ENCODE assay signal across 12 mouse cellular contexts in the genomic region with DNA sequence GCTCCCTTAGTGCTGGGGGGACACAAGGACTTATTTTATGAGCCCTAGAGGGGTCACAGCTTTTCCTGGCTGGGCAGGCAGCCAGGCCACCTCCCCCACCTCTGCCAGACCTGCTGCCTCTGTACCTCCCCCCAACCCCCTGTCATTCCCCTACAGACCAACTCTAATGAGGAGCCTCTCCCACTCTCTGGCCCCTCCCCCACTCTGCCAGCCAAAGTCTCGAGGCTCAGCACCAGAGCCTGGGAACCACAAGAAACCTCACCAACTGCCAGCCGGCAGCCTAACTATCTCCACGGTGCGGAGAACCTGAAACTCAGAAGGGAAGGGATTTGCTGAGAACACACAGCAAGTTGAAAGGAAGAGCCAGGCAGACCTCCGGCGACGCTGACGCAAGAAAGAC. TPM values are rescaled to one million over a fixed set of nuclear protein-coding genes. Genes with fewer than 3 reads are reported as not detected.
DNase-seq lines count a peak whose midpoint lies in the region; ATAC-seq and TF ChIP-seq lines count a peak whose summit lies in the region.
"Had no signal": no experiment of that assay in that cellular context is flagged by ENCODE, and none has a peak within 500 bp of the region (broad histone marks: within the 10 kb centered on the region; RNA-seq: fewer than 3 reads in every experiment).

No protein-coding gene starts in this region.

- H3K36me3 ChIP-seq in embryonic facial prominence, embryonic 12.5 days, result no peaks in the 10 kb centered on the region
- H3K36me3 ChIP-seq in hindbrain, postnatal 0 days (ENCODE audit: insufficient read depth, low read length), result no peaks in the 10 kb centered on the region
- no peaks in the 10 kb centered on the region for H3K36me3 ChIP-seq in midbrain, postnatal 0 days (ENCODE audit: insufficient read depth, low read length)
- H3K36me3 ChIP-seq: G1E had no signal

- no peak overlapping the region for H3K27ac ChIP-seq in embryonic facial prominence, embryonic 12.5 days
- no peak overlapping the region for H3K27ac ChIP-seq in hindbrain, postnatal 0 days
- H3K27ac ChIP-seq in midbrain, postnatal 0 days (ENCODE audit: low read depth, low read length), result no peak overlapping the region

- DNase-seq in kidney, postnatal 4 days, result peak; percentile 59 to 71
- no peak for DNase-seq in kidney, postnatal 25 days
- peak; percentile 5 for DNase-seq in hindbrain, postnatal 0 days (ENCODE audit: low spot score)
- no peak for DNase-seq in midbrain, postnatal 0 days (ENCODE audit: low spot score)
- DNase-seq in MN1 (ENCODE audit: low spot score), result no peak
- DNase-seq in frontal cortex, postnatal 14 days (ENCODE audit: low spot score in 2 of 2), result no peak
- DNase-seq in left cerebral cortex, adult 11 months (ENCODE audit: low spot score), result no peak
- DNase-seq: cerebellum, adult 18-20 months; kidney, adult 9 months had no signal

- H3K4me1 ChIP-seq in embryonic facial prominence, embryonic 12.5 days, result peaks cover 46% of the 10 kb centered on the region
- no peaks in the 10 kb centered on the region for H3K4me1 ChIP-seq in hindbrain, postnatal 0 days (ENCODE audit: insufficient read depth, low read length)
- peaks cover 3% of the 10 kb centered on the region; the same call in 1 of the 2 replicates for H3K4me1 ChIP-seq in midbrain, postnatal 0 days (ENCODE audit: insufficient read depth, low read length)

- no peak for ATAC-seq in embryonic facial prominence, embryonic 12.5 days (ENCODE audit: insufficient number of reproducible peaks, insufficient read depth, low FRiP score, low TSS enrichment)
- no peak for ATAC-seq in hindbrain, postnatal 0 days
- no peak for ATAC-seq in midbrain, postnatal 0 days (ENCODE audit: low FRiP score)

- H3K9me3 ChIP-seq in embryonic facial prominence, embryonic 12.5 days, result no peaks in the 10 kb centered on the region
- H3K9me3 ChIP-seq in hindbrain, postnatal 0 days (ENCODE audit: low read length), result no peaks in the 10 kb centered on the region
- H3K9me3 ChIP-seq in midbrain, postnatal 0 days (ENCODE audit: low read length), result no peaks in the 10 kb centered on the region
- H3K9me3 ChIP-seq: G1E had no signal

- TF ChIP-seq CTCF in hindbrain, postnatal 0 days (IDR thresholded peaks at IDR 0.05; ENCODE audit: low read depth), result no peak
- TF ChIP-seq CTCF in midbrain, postnatal 0 days (IDR thresholded peaks at IDR 0.05), result no peak

- H3K9ac ChIP-seq in embryonic facial prominence, embryonic 12.5 days, result 0 out of 2 replicates have a peak overlapping the region, but pooled peaks have one; percentile 5
- H3K9ac ChIP-seq in hindbrain, postnatal 0 days (replicated peaks; ENCODE audit: low read length), result no peak overlapping the region
- H3K9ac ChIP-seq in midbrain, postnatal 0 days (replicated peaks; ENCODE audit: low read length, poor library complexity, severe bottlenecking), result no peak overlapping the region

- no peaks in the 10 kb centered on the region for H3K27me3 ChIP-seq in embryonic facial prominence, embryonic 12.5 days
- no peaks in the 10 kb centered on the region for H3K27me3 ChIP-seq in hindbrain, postnatal 0 days (ENCODE audit: insufficient read depth, low read length)
- H3K27me3 ChIP-seq in midbrain, postnatal 0 days (ENCODE audit: insufficient read depth, low read length), result no peaks in the 10 kb centered on the region

- H3K4me2 ChIP-seq in embryonic facial prominence, embryonic 12.5 days (replicated peaks), result peak overlapping the region; percentile 39
- peak overlapping the region; percentile 41 for H3K4me2 ChIP-seq in hindbrain, postnatal 0 days (ENCODE audit: low read depth, low read length)
- H3K4me2 ChIP-seq in midbrain, postnatal 0 days (ENCODE audit: low read depth, low read length, poor library complexity, severe bottlenecking), result peak overlapping the region; percentile 20; the same call in 1 of the 2 replicates

- 2% methylated on average over 8 of the region's 8 CpGs for WGBS in embryonic facial prominence, embryonic 12.5 days
- 6% methylated on average over 8 of the region's 8 CpGs for WGBS in hindbrain, postnatal 0 days
- WGBS in midbrain, postnatal 0 days, result 2% methylated on average over 8 of the region's 8 CpGs

- H3K4me3 ChIP-seq in embryonic facial prominence, embryonic 12.5 days, result peak overlapping the region; percentile 13
- no peak overlapping the region; the same call in 1 of the 2 replicates for H3K4me3 ChIP-seq in hindbrain, postnatal 0 days (ENCODE audit: low read length)
- no peak overlapping the region for H3K4me3 ChIP-seq in midbrain, postnatal 0 days (ENCODE audit: low read depth, low read length)

RNA-seq across cellular contexts. Expression of gene Gdf5, which starts 1.7 kb away (rescaled TPM):
- polyA plus RNA-seq in embryonic facial prominence, embryonic 12.5 days (2016; fragmentation: Nextera tagmentation; extraction: Ambion mirVana), result 5.6 and 10.5 TPM in 2 replicates
- total RNA-seq in hindbrain, postnatal 0 days (2014; rRNA removed), result 1.3 and 3.4 TPM in 2 replicates
- polyA plus RNA-seq in hindbrain, postnatal 0 days (2015; fragmentation: Nextera tagmentation; extraction: Ambion mirVana), result 0.95 and 1.3 TPM in 2 replicates
- 1.5 and 2.0 TPM in 2 replicates for total RNA-seq in midbrain, postnatal 0 days (2014; rRNA removed)
- polyA plus RNA-seq in midbrain, postnatal 0 days (2015; fragmentation: Nextera tagmentation; extraction: Ambion mirVana), result 0.69 and 1.2 TPM in 2 replicates
- total RNA-seq: neutrophil, adult 5-6 weeks had no signal
- polyA plus RNA-seq: G1E had no signal

RNA-seq across cellular contexts. Expression of gene Gm15557, which starts 2.9 kb away (rescaled TPM):
- polyA plus RNA-seq in embryonic facial prominence, embryonic 12.5 days (2016; fragmentation: Nextera tagmentation; extraction: Ambion mirVana), result 0.28 TPM in 1 of 2 replicates, not detected in the other
- not detected in 2 replicates for total RNA-seq in hindbrain, postnatal 0 days (2014; rRNA removed)
- polyA plus RNA-seq in hindbrain, postnatal 0 days (2015; fragmentation: Nextera tagmentation; extraction: Ambion mirVana), result not detected in 2 replicates
- total RNA-seq in midbrain, postnatal 0 days (2014; rRNA removed), result not detected in 2 replicates
- polyA plus RNA-seq in midbrain, postnatal 0 days (2015; fragmentation: Nextera tagmentation; extraction: Ambion mirVana), result not detected in 2 replicates
- total RNA-seq: neutrophil, adult 5-6 weeks had no signal

RNA-seq across cellular contexts. Expression of gene Cep250, which starts 12.8 kb away (rescaled TPM):
- polyA plus RNA-seq in embryonic facial prominence, embryonic 12.5 days (2016; fragmentation: Nextera tagmentation; extraction: Ambion mirVana), result 33.3 and 35.2 TPM in 2 replicates
- total RNA-seq in hindbrain, postnatal 0 days (2014; rRNA removed), result 20.8 and 24.9 TPM in 2 replicates
- 11.9 and 13.1 TPM in 2 replicates for polyA plus RNA-seq in hindbrain, postnatal 0 days (2015; fragmentation: Nextera tagmentation; extraction: Ambion mirVana)
- total RNA-seq in midbrain, postnatal 0 days (2014; rRNA removed), result 14.1 and 19.2 TPM in 2 replicates
- 8.7 and 10.1 TPM in 2 replicates for polyA plus RNA-seq in midbrain, postnatal 0 days (2015; fragmentation: Nextera tagmentation; extraction: Ambion mirVana)

RNA-seq across cellular contexts. Expression of gene Uqcc1, which starts 13.4 kb away (rescaled TPM):
- 61.3 and 71.5 TPM in 2 replicates for polyA plus RNA-seq in embryonic facial prominence, embryonic 12.5 days (2016; fragmentation: Nextera tagmentation; extraction: Ambion mirVana)
- 38.0 and 39.4 TPM in 2 replicates for total RNA-seq in hindbrain, postnatal 0 days (2014; rRNA removed)
- 55.6 and 61.4 TPM in 2 replicates for polyA plus RNA-seq in hindbrain, postnatal 0 days (2015; fragmentation: Nextera tagmentation; extraction: Ambion mirVana)
- total RNA-seq in midbrain, postnatal 0 days (2014; rRNA removed), result 44.6 and 48.2 TPM in 2 replicates
- 55.0 and 58.9 TPM in 2 replicates for polyA plus RNA-seq in midbrain, postnatal 0 days (2015; fragmentation: Nextera tagmentation; extraction: Ambion mirVana)

Comparison
In these comparisons a context has a peak if more than half of its experiments do, and no peak if none do; other contexts are left out.
1. DNase-seq: peak in kidney, postnatal 4 days (2 of 2) and hindbrain, postnatal 0 days (single experiment); none in kidney, postnatal 25 days (0 of 2), midbrain, postnatal 0 days (single experiment), MN1 (single experiment), frontal cortex, postnatal 14 days (0 of 2) and left cerebral cortex, adult 11 months (single experiment).
2. Peak in every context shown above with its lines, with median percentiles within 50 percentile points of each other: H3K4me2 ChIP-seq.